Mouse (Mus musculus) cortical plate, adult 2 months (tissue): Measurements from ENCODE around the gene Itpr2.

ENCODE experiments used
- CTCF ChIP-seq: fragments of 200-500 bp; IDR thresholded peaks from 2 replicates; pipeline ENCODE4 v1.5.1; 2011; ENCODE audit warnings: mild to moderate bottlenecking, control low read depth, low read length; ENCODE audit not compliant: insufficient read depth; ENCODE audit errors: extremely low read depth
- POLR2A ChIP-seq: fragments of 200-500 bp; IDR thresholded peaks from 2 replicates; pipeline ENCODE4 v1.6.1; 2011; ENCODE audit warnings: mild to moderate bottlenecking, low read length, control low read depth; ENCODE audit not compliant: insufficient read depth; ENCODE audit errors: extremely low read depth

- TF ChIP-seq POLR2A (no peak), CTCF (no peak)
These were observed 833 bp upstream of the Itpr2 start for GRCm38 (mm10) chr6:146502856-146503255.
